Mouse (Mus musculus) heart, postnatal 36 days (tissue): Measurements from ENCODE around the gene Itga1. TPM values are rescaled to one million over a fixed set of nuclear protein-coding genes. Genes with fewer than 3 reads are reported as not detected.
A peak's percentile ranks its signal among the peaks of the same experiment; 100 is the strongest.

Source experiments
- DNase-seq, 2 experiments: peaks; one replicate each; pipeline ENCODE4 v3.0.0; 2021 to 2022
- intact Hi-C: fragments of 180-260 bp; cut with DNase I; formaldehyde crosslinking; loops from one replicate; pipeline ENCODE4 v1.15.1; 2025
- total RNA-seq, 2 experiments: library from RNA; stranded (reverse); gene quantifications; 2 replicates each; pipeline ENCODE4 v1.2.3; 2021

The Itga1 gene
- total RNA-seq, 2 experiments from 2014 or later: 38.2 to 42.4 TPM

- intact Hi-C loops: no loop called here
- DNase-seq: no peak
Observed at GRCm38 (mm10) chr13:115067324-115067967, 34.3 kb downstream of the Itga1 start.

- DNase-seq: no peak
- intact Hi-C loops: no loop called here
Observed at GRCm38 (mm10) chr13:115057555-115057954, 44.2 kb downstream of the Itga1 start.

DNA sequence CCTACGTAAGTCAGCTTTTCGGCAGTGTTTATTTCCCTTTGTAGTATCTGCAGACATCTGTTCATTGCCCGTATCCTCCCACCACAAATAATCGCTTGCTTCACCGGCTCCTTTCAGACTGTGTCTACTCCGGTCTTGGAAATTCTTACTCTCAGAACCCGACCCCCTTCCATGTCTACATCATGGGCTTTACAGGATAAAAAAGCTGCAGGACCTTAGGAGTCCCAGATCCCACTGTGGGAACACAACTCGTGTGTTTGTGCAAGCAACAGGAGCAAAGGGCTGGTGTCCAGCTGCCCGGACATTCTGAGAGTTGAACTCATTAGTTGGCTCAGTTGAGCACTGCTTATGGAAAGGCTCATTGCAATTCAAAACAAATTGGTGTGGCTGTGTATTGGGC lies 47.0 kb downstream of the Itga1 start:
- intact Hi-C loops: no loop called here
- DNase-seq: peak; percentile 13 to 26

- no peak for DNase-seq
- intact Hi-C loops: no loop called here
Observed at GRCm38 (mm10) chr13:115052568-115052967, 49.2 kb downstream of the Itga1 start.

DNA sequence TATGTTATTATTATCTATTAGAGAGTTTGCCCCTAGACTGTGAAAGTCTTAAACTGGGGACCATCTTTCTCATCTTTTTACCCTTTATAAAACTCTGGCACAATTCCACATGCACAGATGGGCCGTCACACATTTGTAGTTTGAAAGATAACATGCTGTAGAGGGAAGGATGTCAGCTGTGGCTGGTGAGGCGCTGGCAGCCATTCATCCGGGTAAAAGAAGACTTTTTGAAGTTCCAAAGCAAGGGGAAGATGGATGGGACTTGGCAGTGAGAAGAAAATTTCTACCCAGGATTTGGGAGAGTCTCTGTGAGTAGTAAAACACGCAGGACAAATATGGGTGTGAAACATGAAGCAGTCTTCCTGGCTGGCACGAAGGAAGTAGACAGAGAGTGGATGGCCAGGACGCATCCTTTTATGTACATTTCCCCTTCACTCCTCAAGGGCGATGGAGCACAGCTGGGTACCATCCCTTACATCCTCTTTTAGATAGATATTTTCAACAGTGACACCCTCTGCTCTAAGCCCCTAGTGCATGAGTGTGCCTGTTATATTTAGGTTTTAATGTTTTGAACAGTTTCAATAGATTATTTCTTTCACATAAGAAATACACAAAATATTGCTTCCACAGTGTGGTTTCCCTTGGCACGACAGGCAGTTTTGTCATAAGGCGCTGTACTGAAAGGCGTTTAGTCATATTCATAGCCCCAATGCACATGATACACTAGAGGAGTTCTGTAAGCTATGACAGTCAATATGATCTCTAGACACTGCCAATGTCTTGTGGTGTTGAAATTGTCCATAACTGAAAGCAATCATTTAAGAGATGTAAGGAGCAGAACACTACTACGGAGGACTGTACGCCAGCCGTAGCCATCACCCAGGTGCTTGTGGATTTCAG lies 50.9 kb downstream of the Itga1 start:
- intact Hi-C loops: no loop called here
- DNase-seq: no peak

DNA sequence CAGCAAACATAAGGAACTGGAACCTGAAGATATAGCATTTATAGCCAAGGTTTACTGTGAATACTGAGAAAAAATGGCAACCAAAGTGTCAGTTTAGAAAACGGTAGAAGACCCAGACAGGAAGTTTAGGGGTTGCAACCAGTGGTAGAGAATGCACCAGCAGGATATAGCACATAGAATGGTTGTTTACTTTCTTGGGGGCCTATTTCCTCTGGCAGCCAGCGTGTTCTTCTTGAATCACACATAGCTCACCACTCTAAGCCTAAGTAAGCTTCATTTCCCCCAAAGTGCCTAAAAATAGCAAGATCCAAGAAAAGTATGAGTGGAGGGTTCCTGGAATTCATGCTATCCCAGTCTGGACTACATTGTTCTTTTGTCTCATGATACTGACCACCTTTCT lies 59.1 kb downstream of the Itga1 start:
- intact Hi-C loops: no loop called here
- no peak for DNase-seq

DNA sequence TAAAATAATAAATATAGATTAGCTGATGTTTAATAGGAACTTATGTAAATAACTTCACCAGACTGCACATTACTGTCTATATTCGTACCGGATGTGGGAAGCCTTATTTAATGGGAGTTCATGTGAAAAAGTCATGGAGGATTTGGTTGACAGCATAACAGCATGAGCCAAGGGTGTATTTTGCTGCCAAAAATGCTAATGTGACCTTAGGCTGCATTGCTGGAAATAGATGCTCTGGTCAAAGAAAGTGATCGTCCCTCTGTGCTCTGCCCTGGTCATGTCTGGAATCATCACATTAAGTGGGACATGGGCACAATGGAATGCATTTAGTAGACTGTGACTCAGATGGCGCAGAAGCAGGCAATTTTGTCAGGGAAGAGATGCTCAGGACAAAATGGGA lies 64.5 kb downstream of the Itga1 start:
- intact Hi-C loops: no loop called here
- no peak for DNase-seq

- intact Hi-C loops: no loop called here
- DNase-seq: no peak
Observed at GRCm38 (mm10) chr13:115035387-115035786, 66.4 kb downstream of the Itga1 start.

DNA sequence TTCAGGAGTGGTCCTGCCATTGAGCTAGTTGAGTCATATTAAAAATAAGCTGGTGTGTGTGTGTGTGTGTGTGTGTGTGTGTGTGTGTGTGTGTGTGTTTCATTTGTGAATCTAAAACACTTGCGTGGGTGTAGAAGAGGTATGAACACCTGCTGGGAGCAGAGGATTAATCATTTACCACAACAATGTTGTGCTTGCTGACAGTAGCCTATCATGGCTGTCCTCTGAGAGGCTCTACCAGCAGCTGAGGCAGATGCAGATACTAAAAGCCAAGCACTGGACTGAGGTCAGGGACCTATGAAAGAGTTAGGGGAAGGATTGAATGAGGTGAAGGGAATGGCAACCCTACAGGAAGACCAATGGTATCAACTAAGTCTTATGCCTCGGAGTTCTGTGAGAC lies 68.6 kb downstream of the Itga1 start:
- no peak for DNase-seq

DNA sequence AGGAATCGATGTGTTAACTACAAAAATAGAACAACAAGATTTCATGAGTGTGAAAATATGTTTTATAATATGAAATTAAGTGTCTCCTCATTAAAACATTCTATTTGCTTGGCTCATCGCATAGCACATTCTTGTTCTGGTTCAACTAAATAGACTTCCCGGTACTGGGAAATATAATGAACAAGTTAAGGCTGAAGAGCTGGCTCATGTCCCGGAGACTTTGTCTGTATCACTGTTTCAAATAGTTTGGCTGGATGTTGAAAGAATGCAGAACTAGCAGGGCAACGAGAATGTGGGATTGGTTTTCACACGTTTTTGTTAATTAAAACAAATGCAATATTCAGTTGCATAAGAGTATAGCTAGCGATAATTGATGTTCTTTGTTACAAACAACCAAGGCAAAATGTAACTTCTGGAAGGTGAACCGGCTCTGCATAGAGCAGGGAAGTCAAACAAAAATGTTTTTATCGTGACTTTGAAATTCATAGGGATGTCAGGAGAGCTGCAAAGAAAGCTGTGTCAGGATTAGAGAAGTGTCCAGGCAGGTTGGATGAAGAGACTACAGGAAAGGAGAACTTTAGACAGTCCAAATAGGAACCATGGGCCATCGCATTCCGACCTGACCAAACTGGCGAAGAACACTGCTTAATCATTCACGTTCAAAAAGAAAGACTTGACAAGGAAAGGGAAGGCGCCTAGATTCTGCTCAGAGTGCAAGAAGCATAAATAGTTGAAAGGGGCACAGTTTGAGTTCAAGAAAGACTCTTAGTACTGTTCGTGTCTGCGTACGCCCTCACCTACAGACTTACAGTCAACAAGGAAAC lies 70.4 kb downstream of the Itga1 start:
- no peak for DNase-seq
- intact Hi-C loops: no loop called here

More for the DNA sequence above, 68.6 kb downstream of the Itga1 start:
- intact Hi-C loops: no loop called here

DNA sequence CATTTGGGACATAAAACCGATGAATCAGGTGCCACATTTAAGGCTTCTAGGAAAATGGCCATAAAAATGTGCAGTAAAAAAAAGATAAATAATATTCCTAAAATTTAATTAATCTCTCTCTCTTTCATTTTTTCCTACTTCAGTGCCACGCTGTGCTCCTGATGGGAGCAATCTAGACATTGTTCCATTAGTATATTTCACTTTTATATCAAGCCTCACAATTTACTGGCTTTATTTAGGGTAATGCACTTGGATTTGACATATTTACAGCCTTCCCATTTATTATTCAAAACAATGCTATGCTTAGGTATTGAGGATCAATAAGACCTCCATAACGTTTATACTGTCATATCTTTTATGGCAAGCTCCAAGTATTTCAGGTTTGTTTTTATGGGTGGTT lies 76.4 kb downstream of the Itga1 start:
- intact Hi-C loops: no loop called here
- no peak for DNase-seq

DNA sequence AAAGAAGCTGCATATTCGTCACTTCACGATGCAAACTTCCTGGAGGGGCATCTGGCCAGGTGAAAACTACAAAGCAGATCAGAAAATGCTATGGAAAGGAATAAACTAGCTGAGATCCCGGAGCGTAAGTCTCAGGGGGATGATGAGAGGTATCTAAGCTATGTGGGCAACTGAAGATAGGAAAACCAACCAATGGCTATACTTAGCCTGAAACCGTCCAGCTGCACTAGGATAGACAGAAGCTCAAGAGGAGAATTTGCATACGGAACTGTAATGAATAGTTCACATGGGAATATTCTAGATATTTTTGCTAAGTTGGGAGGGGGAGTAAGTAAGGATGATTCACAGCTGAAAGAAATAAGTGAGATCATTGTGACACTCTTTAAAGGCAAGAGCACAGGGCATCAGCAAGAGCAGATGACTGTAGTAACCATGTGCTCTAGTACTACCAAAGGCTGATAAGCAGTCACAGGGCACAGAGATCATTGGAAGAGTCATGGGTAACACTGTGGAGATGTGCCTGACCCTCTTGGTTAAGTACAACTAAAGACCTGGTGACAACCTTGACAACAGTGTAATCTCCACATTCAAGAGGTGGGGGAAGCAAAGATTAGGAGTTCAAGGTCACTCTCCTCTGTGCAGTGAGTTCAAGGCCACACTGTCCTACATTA lies 79.5 kb downstream of the Itga1 start:
- intact Hi-C loops: loop anchor here (5.0 kb wide), 1 partner anchor 75 kb away; no protein-coding TSS in a partner anchor
- no peak for DNase-seq

- DNase-seq: no peak
- intact Hi-C loops: loop anchor here (5.0 kb wide), 1 partner anchor 76 kb away; no protein-coding TSS in a partner anchor
Observed at GRCm38 (mm10) chr13:115021411-115021810, 80.4 kb downstream of the Itga1 start.

DNA sequence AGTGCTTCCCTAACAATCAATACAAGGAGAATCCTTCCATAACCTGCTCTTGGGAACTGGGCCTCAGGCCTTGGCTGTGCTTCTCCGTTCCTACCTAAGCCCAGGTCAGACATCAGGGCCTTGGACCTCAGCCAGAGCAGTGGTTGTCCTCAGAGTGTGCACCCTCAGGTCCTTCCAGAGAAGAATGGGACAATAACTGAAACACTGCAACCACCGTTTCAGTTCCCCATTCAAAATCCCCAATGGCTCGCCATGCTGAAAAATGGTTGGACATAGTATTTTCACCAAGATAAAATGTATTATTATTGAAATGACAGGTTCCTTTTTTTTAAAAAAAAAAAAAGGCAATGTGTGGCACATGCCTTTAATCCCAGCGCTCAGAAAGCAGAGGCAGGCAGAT lies 81.0 kb downstream of the Itga1 start:
- intact Hi-C loops: loop anchor here (5.0 kb wide), 1 partner anchor 77 kb away; no protein-coding TSS in a partner anchor
- DNase-seq: no peak

DNA sequence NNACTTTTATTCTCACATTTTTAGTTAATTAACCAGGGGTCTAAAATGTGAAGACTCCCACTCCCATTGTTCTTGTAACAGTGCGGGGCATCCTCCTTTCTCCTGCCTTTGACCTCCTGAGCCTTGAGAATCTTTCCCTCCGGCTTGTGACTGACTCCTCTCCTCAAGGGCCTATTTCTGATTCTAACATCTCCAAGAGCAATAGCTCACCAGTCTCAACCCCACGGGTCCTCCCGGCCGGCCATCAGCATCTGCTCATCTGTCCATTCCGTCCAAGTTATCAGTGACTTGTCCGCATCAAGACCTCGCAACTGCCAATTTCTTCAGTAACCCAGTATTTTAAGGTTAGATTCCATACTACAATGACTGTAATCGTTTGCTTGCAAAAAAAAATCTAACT lies 84.2 kb downstream of the Itga1 start:
- intact Hi-C loops: no loop called here
- no peak for DNase-seq

GRCm38 (mm10) chr13:115011547-115011946 lies 90.2 kb downstream of the Itga1 start:
- no peak for DNase-seq
- intact Hi-C loops: no loop called here

DNA sequence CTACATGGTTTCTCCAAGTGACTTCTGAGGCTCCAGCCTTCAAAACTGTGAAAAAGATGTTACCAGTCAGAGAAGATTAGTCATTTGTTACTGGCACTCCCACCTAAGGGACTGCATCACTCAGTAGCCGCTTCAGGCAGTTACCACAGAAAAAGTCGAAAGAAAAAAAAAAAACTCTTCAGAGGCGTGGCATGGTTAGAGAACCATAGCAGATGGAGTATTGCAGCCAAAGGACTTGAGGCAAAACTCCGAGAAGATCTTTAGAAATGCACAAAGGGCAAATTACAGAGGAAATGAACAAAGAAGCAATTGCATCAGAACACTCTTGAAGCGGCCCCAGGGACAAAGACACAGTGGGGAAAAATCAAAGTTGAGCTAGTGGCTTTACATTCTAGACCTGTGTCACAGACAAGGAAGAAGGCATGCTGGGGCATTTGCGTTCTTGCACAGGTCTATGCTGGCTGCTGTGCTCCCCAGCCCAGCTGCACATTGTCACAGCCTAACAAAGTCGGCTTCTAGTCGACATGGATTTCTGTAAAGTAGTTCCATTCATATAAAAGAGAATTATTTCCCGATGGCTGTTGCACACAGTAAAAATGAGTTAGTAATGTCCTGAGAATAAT lies 95.4 kb downstream of the Itga1 start:
- intact Hi-C loops: no loop called here
- no peak for DNase-seq

DNA sequence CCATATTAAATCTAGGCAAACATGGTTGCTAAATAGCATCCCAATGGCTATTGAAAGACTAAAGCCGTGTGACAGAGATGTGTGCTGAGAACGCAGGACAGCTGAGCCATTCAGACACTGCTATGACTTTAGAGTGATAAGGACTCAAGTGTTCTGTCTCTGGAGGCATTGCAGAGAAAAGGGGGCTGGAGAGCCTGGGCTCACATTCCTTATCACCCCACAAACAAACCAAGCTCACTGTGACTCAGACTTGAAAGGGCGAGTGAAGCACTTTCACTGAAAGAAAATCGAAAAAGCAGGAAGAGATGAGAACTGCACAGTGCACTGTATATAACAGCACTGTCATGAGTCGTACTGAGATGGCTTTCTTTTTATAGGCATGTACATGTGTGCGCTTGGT lies 96.4 kb downstream of the Itga1 start:
- DNase-seq: no peak
- intact Hi-C loops: no loop called here

DNA sequence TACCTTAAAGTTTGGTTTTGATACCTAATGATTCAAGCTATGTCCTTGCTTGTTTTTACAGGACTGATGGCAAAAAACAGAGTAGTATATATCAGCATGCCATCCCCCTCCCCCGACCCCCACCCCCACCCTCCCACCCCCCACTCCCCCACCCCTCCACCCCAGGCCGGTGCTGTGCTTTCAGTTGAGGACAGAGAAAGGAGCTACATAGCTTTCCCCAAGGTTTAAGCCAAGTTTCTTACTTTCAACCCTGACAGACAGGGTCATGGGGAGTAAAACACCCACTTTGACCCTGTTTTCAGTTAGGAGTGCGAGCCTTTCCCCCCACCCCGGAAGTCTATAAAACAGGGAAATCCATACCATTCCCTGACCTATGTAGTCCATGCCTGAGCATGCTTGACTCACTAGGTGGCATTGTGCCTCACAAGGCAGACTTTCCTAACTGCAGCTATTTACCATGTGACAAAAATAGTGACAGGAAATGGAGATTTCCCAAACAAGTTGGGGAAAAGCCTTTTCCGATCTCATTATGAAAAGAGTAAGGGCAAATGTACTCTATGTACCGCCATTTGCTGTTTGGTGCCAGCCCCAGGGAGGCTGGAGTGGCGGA lies 98.2 kb downstream of the Itga1 start:
- intact Hi-C loops: no loop called here
- DNase-seq: no peak

- DNase-seq: no peak
- intact Hi-C loops: no loop called here
Observed at GRCm38 (mm10) chr13:115002837-115003236, 98.9 kb downstream of the Itga1 start.
